Mouse (Mus musculus): ENCODE results near the gene Astn1.

Astn1 gene

DNA sequence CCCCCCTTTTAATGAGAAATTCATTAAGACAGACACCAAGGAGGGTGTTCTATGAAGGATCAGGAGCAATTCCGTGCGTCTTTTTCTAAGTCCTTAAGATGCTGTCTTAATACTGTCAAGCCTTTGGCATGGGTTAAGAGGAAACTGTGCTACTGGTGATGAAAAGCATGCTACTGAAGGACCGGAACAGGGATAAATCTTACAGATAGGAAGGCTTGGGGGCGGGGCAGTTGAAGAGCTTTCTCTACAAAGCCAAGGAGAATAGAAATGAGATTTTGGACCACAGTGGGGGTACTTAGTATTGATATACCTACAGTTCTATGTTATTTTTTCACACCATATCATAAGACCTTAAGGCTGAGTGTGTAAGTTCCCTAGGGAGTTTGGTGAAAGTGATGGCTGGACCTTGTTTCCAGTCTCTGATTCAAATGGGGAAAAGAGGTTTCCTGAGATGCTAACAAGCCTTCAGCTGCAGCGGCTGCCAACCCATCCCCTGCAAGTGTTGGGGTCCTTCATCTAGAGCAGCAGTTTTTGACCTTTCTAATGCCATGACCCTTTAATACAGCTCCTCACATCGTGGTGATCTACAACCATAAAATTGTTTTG lies 378.2 kb downstream of the Astn1 start:
- DNase-seq (ENCODE audit: low spot score) = no peak

DNA sequence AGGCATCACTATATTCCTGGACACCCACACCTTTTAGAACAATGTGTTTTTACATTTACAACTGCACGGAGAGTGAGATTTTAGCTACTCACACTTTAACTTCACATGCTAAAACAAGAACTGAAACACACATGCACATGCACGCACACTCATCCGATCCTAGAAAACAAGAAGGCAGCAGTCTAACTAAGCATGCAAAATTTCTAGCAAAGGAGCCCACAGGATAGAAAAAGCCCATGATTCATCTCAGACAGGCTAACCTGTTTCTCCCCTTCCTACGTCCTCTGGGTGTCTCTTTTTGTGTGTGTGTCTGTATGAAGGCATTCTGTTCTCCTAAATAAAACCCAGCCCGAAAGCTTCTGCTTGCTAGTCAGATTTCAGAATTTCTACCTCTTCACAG lies 378.9 kb downstream of the Astn1 start:
- DNase-seq (ENCODE audit: low spot score) = no peak

All from testis, postnatal 14 days (tissue).